Mouse (Mus musculus) forebrain, embryonic 14.5 days (tissue): Measurements from ENCODE around the gene Cyp26c1. TPM values are rescaled to one million over a fixed set of nuclear protein-coding genes. Genes with fewer than 3 reads are reported as not detected.

Experiments
- ATAC-seq: fragments of 200-750 bp; cut with Nextera tagmentation; 2 replicates; pipeline ENCODE4 v1.8.0; 2017; ENCODE audit warnings: mild to moderate bottlenecking, moderate library complexity
- DNase-seq: peaks from one replicate; pipeline ENCODE4 v3.0.0-alpha.2; 2015; ENCODE audit warnings: low spot score
- H3K27ac ChIP-seq: fragments of 300-500 bp; sonication (generic); 2 replicates; pipeline ENCODE4 v1.5.1; 2014; ENCODE audit warnings: low read depth, mild to moderate bottlenecking, control low read depth, low read length, moderate library complexity
- H3K27me3 ChIP-seq: fragments of 300-500 bp; sonication (generic); replicated peaks from 2 replicates; pipeline ENCODE4 v1.6.1; 2014; ENCODE audit warnings: low read length, control low read depth, mixed read lengths; ENCODE audit not compliant: control insufficient read depth, insufficient read depth
- H3K36me3 ChIP-seq: fragments of 300-500 bp; sonication (generic); 2 replicates; pipeline ENCODE4 v1.6.1; 2014; ENCODE audit warnings: low read length, control low read depth; ENCODE audit not compliant: control insufficient read depth, insufficient read depth
- H3K4me1 ChIP-seq: fragments of 300-500 bp; sonication (generic); 2 replicates; pipeline ENCODE4 v1.6.1; 2014; ENCODE audit warnings: antibody characterized with exemption, low read length, control low read depth; ENCODE audit not compliant: control insufficient read depth, insufficient read depth
- H3K4me2 ChIP-seq: fragments of 300-500 bp; sonication (generic); 2 replicates; pipeline ENCODE4 v1.6.1; 2014; ENCODE audit warnings: mild to moderate bottlenecking, control low read depth, low read length
- H3K4me3 ChIP-seq: fragments of 300-500 bp; sonication (generic); 2 replicates; pipeline ENCODE4 v1.5.1; 2014; ENCODE audit warnings: low read depth, low read length, control low read depth
- H3K9ac ChIP-seq: fragments of 300-500 bp; sonication (generic); 2 replicates; pipeline ENCODE4 v1.6.1; 2014; ENCODE audit warnings: mild to moderate bottlenecking, low read length, control low read depth, moderate library complexity
- H3K9me3 ChIP-seq: fragments of 300-500 bp; sonication (generic); replicated peaks from 2 replicates; pipeline ENCODE4 v1.6.1; 2016; ENCODE audit warnings: low read length, control low read depth, mixed read lengths; ENCODE audit not compliant: control insufficient read depth
- WGBS: fragments of 180-500 bp; shearing (Covaris S2); extraction: QIAGEN DNeasy Blood & Tissue Kit; methylation state at CpG from one replicate; pipeline ENCODE4 v1.1.7; 2014; 5-methylcytosine and 5-hydroxymethylcytosine counted together
- polyA plus RNA-seq: library from polyadenylated mRNA; unstranded; fragments of >200 nt; fragmentation: Nextera tagmentation; extraction: Ambion mirVana; gene quantifications from 2 replicates; pipeline ENCODE4 v1.2.1, GENCODE M21; 2014

Cyp26c1 gene
- polyA plus RNA-seq, 1 experiment from 2014 or later: not detected

DNA sequence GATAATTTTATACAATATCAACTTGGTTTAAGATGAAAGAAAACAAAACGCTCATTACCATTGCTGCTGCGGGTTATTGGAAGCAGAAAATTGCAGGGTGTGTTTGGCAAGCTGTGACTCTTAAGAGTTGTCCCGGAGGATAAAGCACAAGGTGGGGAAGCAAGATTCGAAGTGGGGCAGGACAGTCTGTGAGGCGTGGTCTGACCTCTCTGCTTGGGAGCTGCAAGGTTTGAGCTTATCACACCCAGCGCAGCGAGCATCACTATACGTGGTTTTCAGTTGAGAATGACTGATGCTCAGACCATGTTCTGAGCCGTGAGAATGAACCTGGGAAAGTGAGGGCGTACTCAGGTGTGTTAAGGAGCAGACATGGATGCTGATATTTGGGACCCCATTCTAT is 29.3 kb downstream of the Cyp26c1 start:
- no peaks in the 10 kb centered on the region for H3K9me3 ChIP-seq
- no peak overlapping the region for H3K9ac ChIP-seq
- DNase-seq: no peak

GRCm38 (mm10) chr19:37715980-37716379 is 30.6 kb downstream of the Cyp26c1 start:
- WGBS: 94% methylated on average over 1 of the region's 1 CpGs
- Histone ChIP-seq H3K4me3 (no peak overlapping the region), H3K9me3 (no peaks in the 10 kb centered on the region), H3K9ac (no peak overlapping the region), H3K4me1 (no peaks in the 10 kb centered on the region), H3K27ac (no peak overlapping the region), H3K36me3 (no peaks in the 10 kb centered on the region), H3K4me2 (no peak overlapping the region), H3K27me3 (no peaks in the 10 kb centered on the region)
- ATAC-seq (no peak), DNase-seq (no peak)

More for the DNA sequence above, 29.3 kb downstream of the Cyp26c1 start:
- Histone ChIP-seq H3K27ac (no peak overlapping the region), H3K4me1 (no peaks in the 10 kb centered on the region), H3K4me2 (no peak overlapping the region), H3K36me3 (no peaks in the 10 kb centered on the region), H3K27me3 (no peaks in the 10 kb centered on the region), H3K4me3 (no peak overlapping the region)
- WGBS: 74% methylated on average over 10 of the region's 10 CpGs
- ATAC-seq: no peak

GRCm38 (mm10) chr19:37716524-37717175 is 31.3 kb downstream of the Cyp26c1 start:
- no peak overlapping the region for H3K4me2 ChIP-seq
- no peaks in the 10 kb centered on the region for H3K9me3 ChIP-seq
- no peak overlapping the region for H3K27ac ChIP-seq
- DNase-seq (no peak), ATAC-seq (no peak)
- no peaks in the 10 kb centered on the region for H3K4me1 ChIP-seq
- H3K4me3 ChIP-seq: no peak overlapping the region
- no peaks in the 10 kb centered on the region for H3K27me3 ChIP-seq
- no peaks in the 10 kb centered on the region for H3K36me3 ChIP-seq
- WGBS: 71% methylated on average over 12 of the region's 12 CpGs
- H3K9ac ChIP-seq: no peak overlapping the region

DNA sequence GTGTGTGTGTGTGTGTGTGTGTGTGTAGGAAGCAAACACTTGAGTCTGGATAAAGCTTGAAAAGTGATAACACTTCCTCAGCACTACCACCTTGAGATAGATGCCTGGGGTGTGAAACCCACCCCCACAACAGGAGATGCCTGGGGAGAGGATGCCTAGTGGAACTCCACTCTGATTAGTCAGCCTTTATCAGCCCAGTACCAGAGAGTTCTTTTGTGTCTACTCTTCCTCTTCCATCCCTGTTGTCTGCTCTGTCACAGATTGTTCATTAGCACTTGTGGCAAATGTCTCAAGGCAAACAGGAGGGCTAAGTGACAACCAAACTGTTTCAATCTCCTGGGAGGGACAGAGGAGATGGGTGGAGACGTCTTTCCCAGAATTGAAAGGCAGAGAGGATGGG is 33.8 kb downstream of the Cyp26c1 start:
- H3K9me3 ChIP-seq: no peaks in the 10 kb centered on the region
- 36% methylated on average over 1 of the region's 1 CpGs for WGBS
- ATAC-seq: no peak

DNA sequence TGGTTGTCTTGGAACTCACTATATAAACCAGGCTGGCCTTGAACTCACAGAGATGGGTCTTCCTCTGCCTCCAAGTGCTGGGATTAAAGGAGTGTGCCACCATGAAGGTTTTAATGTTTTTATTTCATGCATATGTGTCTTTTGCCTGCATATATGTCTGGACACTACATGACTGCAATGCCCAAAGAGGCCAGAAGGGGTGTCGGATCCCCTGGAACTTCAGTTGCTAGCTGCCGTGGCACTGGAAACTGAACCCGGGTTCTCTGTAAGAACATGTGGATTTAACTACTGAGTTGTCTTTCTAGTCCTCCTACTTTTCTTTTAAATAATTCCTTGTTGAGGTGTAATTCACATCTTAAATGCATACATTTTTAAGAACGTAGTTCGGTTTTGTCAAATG is 39.2 kb downstream of the Cyp26c1 start:
- Histone ChIP-seq H3K4me3 (no peak overlapping the region), H3K27ac (no peak overlapping the region), H3K27me3 (no peaks in the 10 kb centered on the region), H3K4me1 (no peaks in the 10 kb centered on the region), H3K9ac (no peak overlapping the region), H3K36me3 (no peaks in the 10 kb centered on the region), H3K9me3 (no peaks in the 10 kb centered on the region), H3K4me2 (no peak overlapping the region)
- DNase-seq: no peak
- 98% methylated on average over 5 of the region's 5 CpGs for WGBS
- no peak for ATAC-seq

More for the DNA sequence above, 33.8 kb downstream of the Cyp26c1 start:
- Histone ChIP-seq H3K9ac (no peak overlapping the region), H3K4me1 (no peaks in the 10 kb centered on the region), H3K27me3 (no peaks in the 10 kb centered on the region), H3K27ac (no peak overlapping the region), H3K4me2 (no peak overlapping the region), H3K4me3 (no peak overlapping the region), H3K36me3 (no peaks in the 10 kb centered on the region)
- DNase-seq: no peak

DNA sequence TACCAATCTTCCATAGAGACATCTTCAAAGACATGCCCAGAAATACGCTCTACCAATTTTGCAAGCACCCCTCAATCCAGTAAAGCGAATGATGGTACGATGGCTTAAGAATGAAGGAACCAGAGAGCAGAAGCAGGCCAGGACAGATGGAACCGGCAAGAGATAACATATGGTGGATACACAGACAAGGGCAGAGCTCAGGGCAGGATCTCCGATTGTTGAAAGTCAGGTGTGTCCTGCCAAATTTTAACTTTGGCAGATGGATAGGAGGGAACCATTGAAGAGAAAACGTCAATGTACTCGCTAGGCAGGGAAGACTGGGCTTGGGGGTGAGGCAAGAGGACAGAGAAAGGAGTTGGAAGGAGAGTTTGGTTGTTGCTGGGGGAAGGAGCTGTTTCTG is 41.2 kb downstream of the Cyp26c1 start:
- Histone ChIP-seq H3K4me1 (no peaks in the 10 kb centered on the region), H3K9me3 (no peaks in the 10 kb centered on the region), H3K36me3 (no peaks in the 10 kb centered on the region), H3K4me2 (no peak overlapping the region), H3K9ac (no peak overlapping the region), H3K4me3 (no peak overlapping the region), H3K27ac (no peak overlapping the region), H3K27me3 (no peaks in the 10 kb centered on the region)
- DNase-seq (no peak), ATAC-seq (no peak)
- WGBS: 95% methylated on average over 7 of the region's 7 CpGs

GRCm38 (mm10) chr19:37727366-37727765 is 42.0 kb downstream of the Cyp26c1 start:
- Histone ChIP-seq H3K4me3 (no peak overlapping the region), H3K36me3 (no peaks in the 10 kb centered on the region), H3K4me1 (no peaks in the 10 kb centered on the region), H3K4me2 (no peak overlapping the region), H3K9me3 (no peaks in the 10 kb centered on the region), H3K9ac (no peak overlapping the region), H3K27me3 (no peaks in the 10 kb centered on the region), H3K27ac (no peak overlapping the region)
- ATAC-seq (no peak), DNase-seq (no peak)
- 86% methylated on average over 2 of the region's 2 CpGs for WGBS

- H3K4me3 ChIP-seq: no peak overlapping the region
- no peak overlapping the region for H3K9ac ChIP-seq
- H3K4me1 ChIP-seq: no peaks in the 10 kb centered on the region
- no peaks in the 10 kb centered on the region for H3K27me3 ChIP-seq
- WGBS: 94% methylated on average over 8 of the region's 8 CpGs
- no peaks in the 10 kb centered on the region for H3K36me3 ChIP-seq
- ATAC-seq (no peak), DNase-seq (no peak)
- no peak overlapping the region for H3K4me2 ChIP-seq
- H3K27ac ChIP-seq: no peak overlapping the region
- H3K9me3 ChIP-seq: no peaks in the 10 kb centered on the region
Measured at GRCm38 (mm10) chr19:37735426-37735825, 50.0 kb downstream of the Cyp26c1 start.

GRCm38 (mm10) chr19:37738575-37738974 is 53.2 kb downstream of the Cyp26c1 start:
- Histone ChIP-seq H3K27ac (no peak overlapping the region), H3K4me3 (no peak overlapping the region), H3K9me3 (no peaks in the 10 kb centered on the region), H3K9ac (no peak overlapping the region), H3K4me1 (no peaks in the 10 kb centered on the region), H3K36me3 (no peaks in the 10 kb centered on the region), H3K4me2 (no peak overlapping the region), H3K27me3 (no peaks in the 10 kb centered on the region)
- DNase-seq (no peak), ATAC-seq (no peak)
- WGBS: 94% methylated on average over 3 of the region's 3 CpGs
